Mouse (Mus musculus) heart, postnatal 36 days (tissue): ENCODE data around the gene Slc43a2. TPM values are rescaled to one million over a fixed set of nuclear protein-coding genes. Genes with fewer than 3 reads are reported as not detected.

Experiments used
- DNase-seq, 2 experiments: peaks; one replicate each; pipeline ENCODE4 v3.0.0; 2021 to 2022
- intact Hi-C: fragments of 180-260 bp; cut with DNase I; formaldehyde crosslinking; loops from one replicate; pipeline ENCODE4 v1.15.1; 2025
- total RNA-seq, 2 experiments: library from RNA; stranded (reverse); gene quantifications; 2 replicates each; pipeline ENCODE4 v1.2.3; 2021

Slc43a2 gene
- total RNA-seq, 2 experiments from 2014 or later: 17.7 to 22.2 TPM

- intact Hi-C loops: no loop called here
- DNase-seq: no peak
Observed at GRCm38 (mm10) chr11:75525531-75526125, 5.9 kb upstream of the Slc43a2 start.

- no peak for DNase-seq
- intact Hi-C loops: no loop called here
Observed at GRCm38 (mm10) chr11:75526943-75527342, 4.6 kb upstream of the Slc43a2 start.

- no peak for DNase-seq
- intact Hi-C loops: loop anchor here (1.0 kb wide), 1 partner anchor 44 kb away; no protein-coding TSS in a partner anchor
Observed at GRCm38 (mm10) chr11:75529771-75530170, 1.7 kb upstream of the Slc43a2 start.

- intact Hi-C loops: loop anchor here (1.0 kb wide), 1 partner anchor 43 kb away; no protein-coding TSS in a partner anchor
- peak; percentile 98 to 100 for DNase-seq
Observed at GRCm38 (mm10) chr11:75530325-75530724, 1.2 kb upstream of the Slc43a2 start.

- DNase-seq: no peak
- intact Hi-C loops: loop anchor here (1.0 kb wide), 1 partner anchor 42 kb away; no protein-coding TSS in a partner anchor
Observed at GRCm38 (mm10) chr11:75530845-75531373, 585 bp upstream of the Slc43a2 start.

GRCm38 (mm10) chr11:75532340-75533277 lies 1.1 kb downstream of the Slc43a2 start:
- DNase-seq: no peak

GRCm38 (mm10) chr11:75533314-75534015 lies 2.0 kb downstream of the Slc43a2 start:
- intact Hi-C loops: no loop called here
- no peak for DNase-seq

More at GRCm38 (mm10) chr11:75532340-75533277, 1.1 kb downstream of the Slc43a2 start:
- intact Hi-C loops: no loop called here

GRCm38 (mm10) chr11:75534286-75535033 lies 3.0 kb downstream of the Slc43a2 start:
- no peak for DNase-seq
- intact Hi-C loops: no loop called here

GRCm38 (mm10) chr11:75535106-75535795 lies 3.8 kb downstream of the Slc43a2 start:
- intact Hi-C loops: no loop called here
- DNase-seq: no peak

GRCm38 (mm10) chr11:75536255-75537024 lies 4.9 kb downstream of the Slc43a2 start:
- intact Hi-C loops: no loop called here
- no peak for DNase-seq

- intact Hi-C loops: no loop called here
- DNase-seq: no peak
Observed at GRCm38 (mm10) chr11:75537025-75537414, 5.5 kb downstream of the Slc43a2 start.

- no peak for DNase-seq
Observed at GRCm38 (mm10) chr11:75537491-75538183, 6.1 kb downstream of the Slc43a2 start.

GRCm38 (mm10) chr11:75538184-75538969 lies 6.9 kb downstream of the Slc43a2 start:
- DNase-seq: no peak
- intact Hi-C loops: no loop called here

More at GRCm38 (mm10) chr11:75537491-75538183, 6.1 kb downstream of the Slc43a2 start:
- intact Hi-C loops: no loop called here

GRCm38 (mm10) chr11:75538970-75539299 lies 7.4 kb downstream of the Slc43a2 start:
- intact Hi-C loops: no loop called here
- DNase-seq: no peak

- DNase-seq: no peak
- intact Hi-C loops: no loop called here
Observed at GRCm38 (mm10) chr11:75540209-75540608, 8.7 kb downstream of the Slc43a2 start.

GRCm38 (mm10) chr11:75540710-75541581 lies 9.5 kb downstream of the Slc43a2 start:
- DNase-seq: no peak
- intact Hi-C loops: no loop called here
